Mouse (Mus musculus) midbrain, embryonic 10.5 days (tissue): ENCODE measurements around the gene Zfp687. TPM values are rescaled to one million over a fixed set of nuclear protein-coding genes. Genes with fewer than 3 reads are reported as not detected.
"Not testable (repeated sequence)": the region's sequence is repeated elsewhere in the genome, so short reads cannot be mapped to it uniquely, and the experiment has no call there.

Source experiments
- DNase-seq: peaks from one replicate; pipeline ENCODE4 v3.0.0-alpha.2; 2017; ENCODE audit warnings: low spot score
- H3K27ac ChIP-seq: fragments of 300-500 bp; sonication (generic); replicated peaks from 2 replicates; pipeline ENCODE4 v1.5.1; 2016; ENCODE audit warnings: mild to moderate bottlenecking
- H3K27me3 ChIP-seq: fragments of 300-500 bp; sonication (generic); 2 replicates; pipeline ENCODE4 v1.6.1; 2016; ENCODE audit warnings: low read depth, mild to moderate bottlenecking; ENCODE audit not compliant: poor library complexity, severe bottlenecking
- H3K36me3 ChIP-seq: fragments of 300-500 bp; sonication (generic); 2 replicates; pipeline ENCODE4 v1.6.1; 2016; ENCODE audit warnings: mild to moderate bottlenecking, moderate library complexity
- H3K4me1 ChIP-seq: fragments of 300-500 bp; sonication (generic); 2 replicates; pipeline ENCODE4 v1.6.1; 2016
- H3K4me3 ChIP-seq: fragments of 300-500 bp; sonication (generic); 2 replicates; pipeline ENCODE4 v1.5.1; 2016; ENCODE audit warnings: mild to moderate bottlenecking, moderate library complexity
- H3K9me3 ChIP-seq: fragments of 300-500 bp; sonication (generic); replicated peaks from 2 replicates; pipeline ENCODE4 v1.6.1; 2016; ENCODE audit warnings: mild to moderate bottlenecking
- WGBS: fragments of 180-500 bp; shearing (Covaris S2); methylation state at CpG from one replicate; pipeline ENCODE4 v1.1.7; 2016; 5-methylcytosine and 5-hydroxymethylcytosine counted together
- polyA plus RNA-seq: library from polyadenylated mRNA; unstranded; fragments of >200 nt; fragmentation: Nextera tagmentation; extraction: Ambion mirVana; gene quantifications from 2 replicates; pipeline ENCODE4 v1.2.1, GENCODE M21; 2016

Gene Zfp687
- polyA plus RNA-seq, 1 experiment from 2014 or later: 40.0 TPM

GRCm38 (mm10) chr3:95041625-95042024 is 26.4 kb upstream of the Zfp687 start:
- 13% methylated on average over 3 of the region's 3 CpGs for WGBS
- Histone ChIP-seq H3K27me3 (no peaks in the 10 kb centered on the region), H3K4me1 (peaks cover 11% of the 10 kb centered on the region), H3K27ac (peak overlapping the region; percentile 91), H3K36me3 (peaks cover 38% of the 10 kb centered on the region), H3K4me3 (peak overlapping the region; percentile 89), H3K9me3 (no peaks in the 10 kb centered on the region)
- DNase-seq: no peak

DNA sequence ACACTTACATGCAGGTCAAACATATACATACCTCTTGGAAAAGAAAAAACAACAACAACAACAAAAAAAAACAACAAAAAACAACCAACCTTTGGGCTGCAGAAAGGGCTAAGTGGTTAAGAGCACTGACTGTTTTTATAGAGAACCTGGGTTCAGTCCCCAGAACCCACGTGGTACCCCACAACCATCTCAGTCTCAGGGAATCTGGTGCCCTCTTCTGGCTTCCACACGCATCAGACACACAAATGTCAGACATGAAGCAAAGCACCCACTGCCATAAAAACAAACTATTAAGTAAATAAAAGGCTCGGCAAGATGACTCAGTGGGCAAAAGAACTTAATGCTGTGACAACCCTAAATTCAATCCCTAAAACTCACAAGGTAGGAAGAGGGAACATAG is 14.7 kb upstream of the Zfp687 start:
- H3K27ac ChIP-seq: no peak overlapping the region
- peaks cover 61% of the 10 kb centered on the region for H3K36me3 ChIP-seq
- H3K4me3 ChIP-seq: no peak overlapping the region
- H3K9me3 ChIP-seq: no peaks in the 10 kb centered on the region
- H3K27me3 ChIP-seq: no peaks in the 10 kb centered on the region
- DNase-seq: no peak
- H3K4me1 ChIP-seq: peaks cover 12% of the 10 kb centered on the region
- 75% methylated on average over 3 of the region's 3 CpGs for WGBS

DNA sequence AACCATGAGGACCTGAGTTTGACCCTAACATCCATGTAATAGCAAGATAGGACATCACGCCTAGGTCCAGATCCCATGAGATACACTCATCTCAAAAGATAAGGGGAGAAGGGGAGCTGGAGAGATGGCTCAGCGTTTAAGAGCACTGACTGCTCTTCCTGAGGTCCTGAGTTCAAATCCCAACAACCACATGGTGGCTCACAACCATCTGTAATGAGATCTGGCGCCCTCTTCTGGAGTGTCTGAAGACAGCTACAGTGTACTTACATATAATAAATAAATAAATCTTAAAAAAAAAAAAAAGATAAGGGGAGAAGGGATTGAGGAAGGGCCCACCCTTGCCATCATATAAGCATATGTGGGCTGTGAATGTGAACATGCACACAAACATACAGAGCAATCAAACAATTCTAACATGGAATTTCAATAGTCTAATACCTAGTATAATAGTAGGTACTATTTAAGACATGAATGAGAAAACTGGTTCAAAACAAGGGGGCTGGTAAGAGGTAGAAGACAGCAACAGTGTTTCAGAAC is 14.1 kb upstream of the Zfp687 start:
- not testable (repeated sequence) for DNase-seq

DNA sequence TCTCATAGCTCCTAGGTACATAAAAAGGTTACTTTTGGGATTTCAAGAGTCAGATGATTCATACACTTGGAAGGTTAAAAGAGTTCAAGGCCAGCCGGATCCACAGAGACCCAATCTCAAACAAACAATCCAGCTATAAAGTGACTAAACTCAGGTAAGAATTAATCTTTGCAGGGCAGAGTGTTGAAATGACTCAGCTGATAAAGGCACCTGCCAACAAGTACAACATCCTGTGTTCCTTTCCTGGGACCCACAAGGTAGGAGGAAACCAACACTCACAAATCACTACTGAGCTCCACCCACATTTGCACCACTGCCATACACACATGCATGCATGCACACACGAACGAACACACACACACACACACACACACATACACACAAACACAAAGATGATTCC is 13.4 kb upstream of the Zfp687 start:
- no peaks in the 10 kb centered on the region for H3K9me3 ChIP-seq
- no peak overlapping the region for H3K27ac ChIP-seq
- no peak for DNase-seq
- no peak overlapping the region for H3K4me3 ChIP-seq
- H3K27me3 ChIP-seq: no peaks in the 10 kb centered on the region
- H3K4me1 ChIP-seq: peaks cover 20% of the 10 kb centered on the region
- peaks cover 47% of the 10 kb centered on the region for H3K36me3 ChIP-seq
- 94% methylated on average over 3 of the region's 3 CpGs for WGBS

More for the DNA sequence above, 14.1 kb upstream of the Zfp687 start:
- H3K27ac ChIP-seq, H3K27me3 ChIP-seq, H3K9me3 ChIP-seq, H3K4me3 ChIP-seq: not testable (repeated sequence)
- peaks cover 55% of the 10 kb centered on the region for H3K36me3 ChIP-seq
- 82% methylated on average over 3 of the region's 3 CpGs for WGBS
- H3K4me1 ChIP-seq: peaks cover 18% of the 10 kb centered on the region

DNA sequence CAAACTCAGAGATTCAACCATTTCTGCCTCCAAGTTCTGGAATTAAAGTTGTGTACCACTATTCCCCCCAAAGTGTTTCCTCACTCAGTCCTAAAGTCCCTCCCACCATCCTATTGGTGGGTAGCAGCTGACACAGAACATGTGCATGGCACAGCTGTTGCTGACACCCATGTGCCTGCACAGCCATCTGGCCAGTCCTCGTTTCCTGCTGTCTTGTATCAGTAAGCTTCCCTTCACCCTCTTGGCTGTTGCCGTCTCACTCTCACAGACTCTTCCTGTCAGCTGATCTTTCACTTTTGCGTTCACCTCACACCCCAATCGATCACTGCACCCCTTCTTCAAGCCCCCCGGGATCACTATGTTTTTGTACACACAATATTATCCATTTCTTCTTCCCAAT is 12.5 kb upstream of the Zfp687 start:
- peaks cover 38% of the 10 kb centered on the region for H3K36me3 ChIP-seq
- H3K9me3 ChIP-seq: no peaks in the 10 kb centered on the region
- H3K27me3 ChIP-seq: no peaks in the 10 kb centered on the region
- H3K27ac ChIP-seq: no peak overlapping the region
- H3K4me3 ChIP-seq: no peak overlapping the region
- DNase-seq: no peak
- peaks cover 20% of the 10 kb centered on the region for H3K4me1 ChIP-seq
- WGBS: 70% methylated on average over 5 of the region's 5 CpGs

GRCm38 (mm10) chr3:95027057-95027645 is 11.9 kb upstream of the Zfp687 start:
- Histone ChIP-seq H3K36me3 (peaks cover 33% of the 10 kb centered on the region), H3K4me1 (peaks cover 20% of the 10 kb centered on the region), H3K9me3 (no peaks in the 10 kb centered on the region), H3K27ac (no peak overlapping the region), H3K4me3 (no peak overlapping the region), H3K27me3 (no peaks in the 10 kb centered on the region)
- DNase-seq: no peak
- WGBS: 66% methylated on average over 5 of the region's 5 CpGs

- Histone ChIP-seq H3K36me3 (peaks cover 14% of the 10 kb centered on the region), H3K27ac (0 out of 2 replicates have a peak overlapping the region, but pooled peaks have one; percentile 4), H3K9me3 (no peaks in the 10 kb centered on the region), H3K27me3 (no peaks in the 10 kb centered on the region), H3K4me3 (no peak overlapping the region), H3K4me1 (peaks cover 20% of the 10 kb centered on the region)
- WGBS: 59% methylated on average over 5 of the region's 5 CpGs
- no peak for DNase-seq
These were observed 10.0 kb upstream of the Zfp687 start for GRCm38 (mm10) chr3:95025202-95025601.

DNA sequence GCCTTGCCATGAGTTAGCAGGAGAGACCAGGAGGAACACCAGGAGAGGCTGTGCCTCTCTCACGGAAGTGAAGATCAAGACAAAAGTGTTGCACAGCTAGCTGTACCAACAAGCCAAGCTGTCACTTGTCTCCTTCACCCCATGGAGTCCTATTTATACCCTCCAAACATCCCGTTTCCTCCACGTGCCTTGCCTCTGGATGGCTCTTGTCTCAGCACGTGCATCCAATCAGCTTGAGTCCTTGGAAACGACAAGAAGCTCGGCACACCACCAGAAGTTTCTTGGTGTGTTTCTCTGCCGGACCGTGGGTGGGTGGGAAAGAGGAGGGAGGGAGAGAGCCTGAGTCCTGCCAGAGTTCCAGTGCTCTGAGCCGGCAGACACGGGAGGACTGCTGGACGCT is 9.3 kb upstream of the Zfp687 start:
- H3K27ac ChIP-seq: 0 out of 2 replicates have a peak overlapping the region, but pooled peaks have one; percentile 4

DNA sequence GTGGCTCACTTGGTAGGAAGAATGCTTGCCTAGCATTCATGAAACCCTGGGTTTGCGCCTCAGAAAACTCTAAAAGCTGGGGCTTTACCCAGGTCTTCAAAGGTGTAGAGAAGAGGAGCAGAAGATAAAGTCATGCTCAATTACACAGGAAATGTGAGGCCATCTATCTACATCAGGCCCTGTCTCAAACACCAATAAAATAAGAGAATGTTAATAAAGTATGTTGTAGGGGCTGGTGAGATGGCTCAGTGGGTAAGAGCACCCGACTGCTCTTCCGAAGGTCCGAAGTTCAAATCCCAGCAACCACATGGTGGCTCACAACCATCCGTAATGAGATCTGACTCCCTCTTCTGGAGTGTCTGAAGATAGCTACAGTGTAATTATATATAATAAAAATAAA is 5.7 kb upstream of the Zfp687 start:
- not testable (repeated sequence) for H3K27ac ChIP-seq, H3K27me3 ChIP-seq, H3K9me3 ChIP-seq, H3K4me3 ChIP-seq, DNase-seq, H3K36me3 ChIP-seq
- H3K4me1 ChIP-seq: peaks cover 29% of the 10 kb centered on the region
- WGBS: 93% methylated on average over 5 of the region's 5 CpGs

More for the DNA sequence above, 9.3 kb upstream of the Zfp687 start:
- Histone ChIP-seq H3K9me3 (no peaks in the 10 kb centered on the region), H3K27me3 (no peaks in the 10 kb centered on the region), H3K36me3 (peaks cover 13% of the 10 kb centered on the region), H3K4me1 (peaks cover 20% of the 10 kb centered on the region), H3K4me3 (no peak overlapping the region)
- DNase-seq: no peak
- WGBS: 28% methylated on average over 11 of the region's 11 CpGs

- Histone ChIP-seq H3K4me1 (peaks cover 22% of the 10 kb centered on the region), H3K27ac (no peak overlapping the region), H3K9me3 (no peaks in the 10 kb centered on the region), H3K27me3 (no peaks in the 10 kb centered on the region), H3K36me3 (peaks cover 5% of the 10 kb centered on the region), H3K4me3 (no peak overlapping the region)
- DNase-seq: no peak
- 88% methylated on average over 2 of the region's 2 CpGs for WGBS
These were observed 3.5 kb upstream of the Zfp687 start for GRCm38 (mm10) chr3:95018741-95019140.

DNA sequence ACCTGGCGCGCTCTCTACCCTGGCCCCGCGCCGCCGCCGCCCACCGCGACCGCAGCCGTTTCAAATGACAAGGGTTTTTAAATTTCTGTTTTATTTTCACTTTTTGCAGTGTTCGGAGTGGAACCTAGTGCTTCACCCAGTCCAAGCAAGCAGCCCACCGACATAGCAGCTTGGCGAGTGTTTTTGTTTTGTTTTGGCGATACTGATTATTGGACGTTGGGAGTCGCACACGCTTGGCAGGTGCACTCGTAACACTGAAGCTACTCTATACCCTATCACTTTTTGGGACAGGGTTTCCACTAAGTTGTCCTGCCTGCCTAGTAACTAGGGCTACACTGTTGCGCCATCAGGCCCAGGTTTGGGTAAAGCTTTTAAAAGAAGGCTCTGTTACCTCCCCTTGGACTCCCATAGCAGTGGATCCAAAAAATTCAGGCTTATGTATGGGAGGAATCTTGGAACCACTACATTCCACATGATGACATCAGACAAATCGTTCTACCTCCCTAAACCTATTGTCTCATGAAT is 1.3 kb upstream of the Zfp687 start:
- DNase-seq: no peak
- peak overlapping the region; percentile 94 for H3K27ac ChIP-seq

DNA sequence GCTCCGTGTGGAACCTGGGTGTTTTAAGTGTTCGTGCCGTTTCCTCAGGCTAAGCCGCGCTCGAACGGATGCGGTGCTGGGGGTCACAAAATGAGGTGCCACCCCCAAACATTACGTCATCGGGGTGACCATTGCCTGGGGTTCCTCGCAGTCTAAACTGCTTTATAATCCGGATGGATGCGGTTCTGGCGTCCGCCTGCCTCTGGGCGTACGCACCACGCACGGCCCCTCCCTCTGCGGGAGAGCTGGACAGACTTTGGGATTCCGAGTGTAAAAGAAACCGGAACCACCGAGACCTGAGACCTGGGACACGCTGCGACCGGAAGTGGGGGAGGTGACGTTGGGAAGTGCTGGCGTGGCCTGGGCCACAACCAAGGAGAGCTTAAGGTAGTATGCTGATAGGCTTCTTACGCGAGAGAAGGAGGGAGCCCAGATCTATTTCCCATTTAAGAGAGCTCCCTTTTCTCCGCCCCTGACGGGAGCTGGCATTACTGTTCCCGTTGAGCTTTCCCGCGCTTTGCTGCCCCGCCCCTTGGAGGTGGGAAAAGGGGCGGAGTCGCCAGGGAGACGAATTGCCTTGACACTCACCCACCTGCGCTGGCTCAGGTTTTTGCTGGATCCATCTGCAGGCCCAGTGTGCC is 763 bp upstream of the Zfp687 start:
- peak; percentile 88 for DNase-seq
- Histone ChIP-seq H3K36me3 (peaks cover 27% of the 10 kb centered on the region), H3K27me3 (no peaks in the 10 kb centered on the region), H3K9me3 (no peaks in the 10 kb centered on the region), H3K4me1 (peaks cover 32% of the 10 kb centered on the region), H3K4me3 (peak overlapping the region; percentile 74), H3K27ac (peak overlapping the region; percentile 94)
- WGBS: under 1% methylated on average over 40 of the region's 40 CpGs

More for the DNA sequence above, 1.3 kb upstream of the Zfp687 start:
- WGBS: 5% methylated on average over 21 of the region's 21 CpGs
- Histone ChIP-seq H3K4me3 (peak overlapping the region; percentile 74), H3K9me3 (no peaks in the 10 kb centered on the region), H3K36me3 (peaks cover 22% of the 10 kb centered on the region), H3K4me1 (peaks cover 32% of the 10 kb centered on the region), H3K27me3 (no peaks in the 10 kb centered on the region)
